Mouse (Mus musculus) CH12.LX (cell line): ENCODE data around the gene Cfi. TPM values are rescaled to one million over a fixed set of nuclear protein-coding genes. Genes with fewer than 3 reads are reported as not detected.

Source experiments
- DNase-seq: peaks from one replicate; pipeline ENCODE4 v3.0.0-alpha.2; 2013; ENCODE audit errors: extremely low read depth
- H3K27ac ChIP-seq: 2 replicates; pipeline ENCODE4 v1.5.1; 2012; ENCODE audit warnings: low read depth, mild to moderate bottlenecking, control low read depth, moderate library complexity; ENCODE audit not compliant: insufficient read depth
- H3K27me3 ChIP-seq: replicated peaks from 2 replicates; pipeline ENCODE3; 2012; ENCODE audit warnings: inconsistent platforms
- H3K36me3 ChIP-seq, 2 experiments: replicated peaks in 1 of 2; 2 replicates each; pipeline versions ENCODE3 to v1.6.1; 2012; ENCODE audit warnings: inconsistent platforms in 1 of 2, low read length in 1 of 2, mild to moderate bottlenecking in 1 of 2, mixed read lengths in 1 of 2, moderate library complexity in 1 of 2; ENCODE audit not compliant: control insufficient read depth in 1 of 2, insufficient read depth in 1 of 2
- H3K4me1 ChIP-seq, 2 experiments: 2 replicates each; pipeline ENCODE4 v1.6.1; 2012; ENCODE audit warnings: inconsistent platforms in 1 of 2, moderate library complexity in 1 of 2; ENCODE audit not compliant: insufficient read depth in 2 of 2, control insufficient read depth in 1 of 2
- H3K4me2 ChIP-seq: 2 replicates; pipeline ENCODE4 v1.6.1; 2012; ENCODE audit warnings: low read depth, mild to moderate bottlenecking, control low read depth; ENCODE audit not compliant: poor library complexity, insufficient read depth, severe bottlenecking
- H3K4me3 ChIP-seq, 3 experiments: fragments of 150-350 bp in 1 of 3; sonication (generic) in 1 of 3; replicated peaks in 1 of 3; 2 replicates each; pipeline versions ENCODE3 to v1.5.1; 2011 to 2012; ENCODE audit warnings: low read depth in 2 of 3, low read length in 2 of 3, mild to moderate bottlenecking in 2 of 3, moderate library complexity in 2 of 3, control low read depth in 1 of 3, improper control_type of control experiment in 1 of 3, inconsistent platforms in 1 of 3, mixed read lengths in 1 of 3; ENCODE audit not compliant: poor library complexity in 1 of 3
- H3K79me2 ChIP-seq: replicated peaks from 2 replicates; pipeline ENCODE4 v1.6.1; 2012; ENCODE audit warnings: mild to moderate bottlenecking, moderate library complexity; ENCODE audit not compliant: control insufficient read depth, poor library complexity, insufficient read depth, severe bottlenecking; ENCODE audit errors: extremely low read depth
- H3K9ac ChIP-seq: 2 replicates; pipeline ENCODE4 v1.6.1; 2012; ENCODE audit warnings: low read depth, mild to moderate bottlenecking, control low read depth, moderate library complexity; ENCODE audit not compliant: insufficient read depth
- H3K9me3 ChIP-seq: replicated peaks from 2 replicates; pipeline ENCODE3; 2012; ENCODE audit warnings: low read length, inconsistent platforms, mixed read lengths
- CHD1 ChIP-seq: IDR thresholded peaks from 2 replicates; pipeline ENCODE4 v1.6.1; 2012; ENCODE audit warnings: low read depth, low read length, improper control_type of control experiment, inconsistent platforms
- CTCF ChIP-seq, 2 experiments: IDR thresholded peaks in 1 of 2; conservative IDR thresholded peaks in 1 of 2; 2 replicates each; pipeline ENCODE4 v1.5.1; 2011 to 2012; ENCODE audit warnings: low read depth in 2 of 2, low read length in 2 of 2, improper control_type of control experiment in 1 of 2, inconsistent platforms in 1 of 2, mild to moderate bottlenecking in 1 of 2, moderate library complexity in 1 of 2
- ELF1 ChIP-seq: IDR thresholded peaks from 2 replicates; pipeline ENCODE4 v1.6.1; 2014; ENCODE audit warnings: low read depth, mild to moderate bottlenecking, inconsistent platforms, low read length, improper control_type of control experiment
- IRF4 ChIP-seq: IDR thresholded peaks from 2 replicates; pipeline ENCODE4 v1.6.1; 2014; ENCODE audit warnings: low read depth, mild to moderate bottlenecking, inconsistent platforms, low read length, improper control_type of control experiment
- JUN ChIP-seq: IDR thresholded peaks from 2 replicates; pipeline ENCODE4 v1.6.1; 2011; ENCODE audit warnings: low read depth, mild to moderate bottlenecking, low read length, improper control_type of control experiment, moderate library complexity; ENCODE audit not compliant: insufficient read depth
- JUND ChIP-seq: conservative IDR thresholded peaks from 2 replicates; pipeline ENCODE4 v1.6.1; 2011; ENCODE audit warnings: low read depth, low read length, improper control_type of control experiment
- KAT2A ChIP-seq: IDR thresholded peaks from 2 replicates; pipeline ENCODE4 v1.6.1; 2012; ENCODE audit warnings: low read length, improper control_type of control experiment, inconsistent platforms; ENCODE audit not compliant: insufficient replicate concordance
- MAFK ChIP-seq: IDR thresholded peaks from 2 replicates; pipeline ENCODE4 v1.6.1; 2011; ENCODE audit warnings: low read length, improper control_type of control experiment; ENCODE audit not compliant: insufficient replicate concordance
- MXI1 ChIP-seq: IDR thresholded peaks from 2 replicates; pipeline ENCODE4 v1.6.1; 2011; ENCODE audit warnings: mild to moderate bottlenecking, low read depth, low read length, improper control_type of control experiment
- NRF1 ChIP-seq: IDR thresholded peaks from 2 replicates; pipeline ENCODE4 v1.6.1; 2014; ENCODE audit warnings: low read depth, mild to moderate bottlenecking, inconsistent platforms, low read length, improper control_type of control experiment, moderate library complexity
- RAD21 ChIP-seq: IDR thresholded peaks from 2 replicates; pipeline ENCODE4 v1.6.1; 2011; ENCODE audit warnings: low read depth, mild to moderate bottlenecking, low read length, improper control_type of control experiment, moderate library complexity
- RCOR1 ChIP-seq: conservative IDR thresholded peaks from 2 replicates; pipeline ENCODE4 v1.6.1; 2012; ENCODE audit warnings: low read depth, mild to moderate bottlenecking, inconsistent platforms, low read length, improper control_type of control experiment
- SMC3 ChIP-seq: IDR thresholded peaks from 2 replicates; pipeline ENCODE4 v1.6.1; 2011; ENCODE audit warnings: low read depth, low read length, improper control_type of control experiment
- TCF12 ChIP-seq: IDR thresholded peaks from 2 replicates; pipeline ENCODE4 v1.6.1; 2014; ENCODE audit warnings: low read depth, mild to moderate bottlenecking, inconsistent platforms, low read length, improper control_type of control experiment
- UBTF ChIP-seq: IDR thresholded peaks from 2 replicates; pipeline ENCODE4 v1.6.1; 2012; ENCODE audit warnings: low read depth, mild to moderate bottlenecking, inconsistent platforms, low read length, improper control_type of control experiment, moderate library complexity
- USF1 ChIP-seq: IDR thresholded peaks from 2 replicates; pipeline ENCODE4 v1.6.1; 2014; ENCODE audit warnings: low read depth, mild to moderate bottlenecking, inconsistent platforms, low read length, improper control_type of control experiment
- ZC3H11A ChIP-seq: IDR thresholded peaks from 2 replicates; pipeline ENCODE4 v1.6.1; 2012; ENCODE audit warnings: low read depth, mild to moderate bottlenecking, inconsistent platforms, low read length, improper control_type of control experiment
- ZKSCAN1 ChIP-seq: IDR thresholded peaks from 2 replicates; pipeline ENCODE4 v1.6.1; 2012; ENCODE audit warnings: low read depth, inconsistent platforms, low read length, improper control_type of control experiment, borderline replicate concordance
- ZMIZ1 ChIP-seq: IDR thresholded peaks from 2 replicates; pipeline ENCODE4 v1.6.1; 2012; ENCODE audit warnings: low read depth, mild to moderate bottlenecking, inconsistent platforms, low read length, improper control_type of control experiment
- dilution Hi-C: fragments of 300-500 bp; cut with MboI; formaldehyde crosslinking; loops from 2 replicates; pipeline ENCODE4 v1.14.3; 2020; ENCODE audit warnings: low sequenced_read_pairs; ENCODE audit not compliant: extremely low pct_unique_long_range_greater_than_20kb, extremely low pct_ligation_motif_present
- in situ Hi-C: fragments of 300-500 bp; cut with MboI; formaldehyde crosslinking; loops from 3 replicates; pipeline ENCODE4 v1.14.3; 2019; ENCODE audit warnings: low sequenced_read_pairs, low pct_ligation_motif_present, low pct_unique_long_range_greater_than_20kb, mixed read lengths
- polyA plus RNA-seq: library from polyadenylated mRNA; unstranded; fragments of >175 nt; gene quantifications from 2 replicates; pipeline ENCODE4 v1.2.1, GENCODE M21; 2012; ENCODE audit warnings: low read depth; ENCODE audit not compliant: insufficient read length
- total RNA-seq, 2 experiments: library from RNA; depleted of rRNA; stranded (reverse); fragments of 300-350 nt in 1 of 2; fragments of >200 nt in 1 of 2; gene quantifications; 2 replicates each; pipeline ENCODE4 v1.2.3; 2012 to 2014

Cfi gene
- total and polyA plus RNA-seq, 3 experiments, result 0.04 to 0.14 TPM; not detected in 1

GRCm38 (mm10) chr3:129885577-129885976, 49.9 kb downstream of the Cfi start:
- Histone ChIP-seq H3K27me3 (no peaks in the 10 kb centered on the region), H3K27ac (no peak overlapping the region), H3K9ac (no peak overlapping the region), H3K36me3 (peaks cover 7 to 56% of the 10 kb centered on the region in 2 experiments), H3K4me2 (no peak overlapping the region), H3K79me2 (0 out of 2 replicates have a peak, but pooled peaks cover 3% of the 10 kb centered on the region), H3K9me3 (no peaks in the 10 kb centered on the region), H3K4me3 (no peak overlapping the region), H3K4me1 (peaks cover 7 to 31% of the 10 kb centered on the region in 2 experiments; a peak in 3 of 4 replicates)
- in situ Hi-C loops (no loop called here), dilution Hi-C loops (no loop called here)
- DNase-seq, result no peak
- TF ChIP-seq ELF1 (no peak), USF1 (no peak), JUN (no peak), MAFK (no peak), KAT2A (no peak), UBTF (no peak), ZC3H11A (no peak)

- H3K4me2 ChIP-seq, result no peak overlapping the region
- no peak for DNase-seq
- no peak overlapping the region for H3K4me3 ChIP-seq
- TF ChIP-seq RCOR1, result no peak
- no peak for TF ChIP-seq ZMIZ1
- TF ChIP-seq UBTF, result no peak
- TF ChIP-seq MAFK, result no peak
- no peak for TF ChIP-seq SMC3
- no peak for TF ChIP-seq JUN
- TF ChIP-seq KAT2A, result no peak
- no peak for TF ChIP-seq CHD1
- dilution Hi-C loops, result no loop called here
- H3K9ac ChIP-seq, result no peak overlapping the region
- H3K27me3 ChIP-seq, result no peaks in the 10 kb centered on the region
- in situ Hi-C loops, result no loop called here
- H3K9me3 ChIP-seq, result no peaks in the 10 kb centered on the region
- no peak overlapping the region for H3K27ac ChIP-seq
- H3K36me3 ChIP-seq, result peaks cover 14 to 60% of the 10 kb centered on the region in 2 experiments
- peaks cover under 1 to 28% of the 10 kb centered on the region in 2 experiments; a peak in 3 of 4 replicates for H3K4me1 ChIP-seq
- H3K79me2 ChIP-seq, result 0 out of 2 replicates have a peak, but pooled peaks cover under 1% of the 10 kb centered on the region
These were observed 50.7 kb downstream of the Cfi start for GRCm38 (mm10) chr3:129886430-129886829.

- Histone ChIP-seq H3K27me3 (no peaks in the 10 kb centered on the region), H3K9me3 (no peaks in the 10 kb centered on the region), H3K4me3 (no peak overlapping the region), H3K36me3 (peaks cover 20 to 71% of the 10 kb centered on the region in 2 experiments)
- in situ Hi-C loops, result no loop called here
- TF ChIP-seq IRF4 (no peak), RAD21 (no peak), ZC3H11A (no peak), MXI1 (no peak), ZKSCAN1 (no peak), SMC3 (no peak), NRF1 (no peak), CTCF (conservative IDR thresholded peaks at IDR 0.05 in 1 of 2, IDR thresholded peaks at IDR 0.05 in 1 of 2; ENCODE audit: low read depth in 2 of 2, low read length in 2 of 2) (no peak), TCF12 (no peak), JUND (no peak)
- TF ChIP-seq, all 38 proteins: peak for 0
- Histone ChIP-seq H3K27ac (no peak overlapping the region), H3K9ac (no peak overlapping the region), H3K79me2 (no peaks in the 10 kb centered on the region), H3K4me1 (peaks cover 12 to 27% of the 10 kb centered on the region in 2 experiments), H3K4me2 (no peak overlapping the region)
- no peak for DNase-seq
- dilution Hi-C loops, result no loop called here
These were observed 52.3 kb downstream of the Cfi start for GRCm38 (mm10) chr3:129887779-129888517.
